Mouse (Mus musculus) megakaryocyte-erythroid progenitor cell, adult 5-6 weeks (primary cell): ENCODE data around the gene Crocc2. TPM values are rescaled to one million over a fixed set of nuclear protein-coding genes. Genes with fewer than 3 reads are reported as not detected.

Source experiments
- ATAC-seq: replicated peaks from 2 replicates; pipeline ENCODE4 v1.8.0; 2016; ENCODE audit warnings: mild to moderate bottlenecking, inconsistent platforms; ENCODE audit not compliant: severe bottlenecking, poor library complexity, low FRiP score, low TSS enrichment
- total RNA-seq, 2 experiments: library from RNA; stranded (forward) in 1 of 2; stranded (reverse) in 1 of 2; fragments of 200-1000, 215-1000 nt in 1 of 2; fragments of >200 nt in 1 of 2; fragmentation: Nextera tagmentation in 1 of 2; gene quantifications; 2 replicates each; pipeline ENCODE4 v1.2.3; 2014 to 2017

Crocc2 gene
- total RNA-seq (2014; fragmentation: Nextera tagmentation) (not detected in 2 replicates), total RNA-seq (2017) (not detected in 2 replicates)

DNA sequence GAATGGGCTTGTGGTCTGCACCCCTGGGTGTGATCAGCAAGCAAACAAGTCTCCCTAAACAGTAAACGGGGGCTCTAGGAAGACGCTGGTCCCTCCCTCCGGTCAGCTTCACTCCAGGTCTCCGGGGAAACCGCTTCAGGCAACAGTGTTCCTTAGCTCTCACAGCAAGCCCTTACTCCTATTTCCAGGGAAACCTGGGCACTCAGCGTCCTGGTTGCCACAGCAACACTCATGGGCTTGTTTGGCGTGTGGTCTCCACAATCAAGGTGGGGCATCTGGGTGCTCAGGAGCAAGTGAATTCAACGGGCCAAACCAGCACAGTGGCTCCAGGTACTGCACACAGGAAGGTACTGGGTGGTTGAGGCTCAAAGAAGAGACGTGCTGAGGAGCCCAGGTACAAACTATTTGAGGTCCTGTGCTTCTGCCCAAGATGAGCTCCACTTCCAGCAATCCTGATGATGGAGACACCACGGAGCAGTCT is at the start of gene Crocc2:
Crocc2 (plus strand) TSS at position 431 of the 481 bp plus-strand sequence.
- no peak for ATAC-seq

DNA sequence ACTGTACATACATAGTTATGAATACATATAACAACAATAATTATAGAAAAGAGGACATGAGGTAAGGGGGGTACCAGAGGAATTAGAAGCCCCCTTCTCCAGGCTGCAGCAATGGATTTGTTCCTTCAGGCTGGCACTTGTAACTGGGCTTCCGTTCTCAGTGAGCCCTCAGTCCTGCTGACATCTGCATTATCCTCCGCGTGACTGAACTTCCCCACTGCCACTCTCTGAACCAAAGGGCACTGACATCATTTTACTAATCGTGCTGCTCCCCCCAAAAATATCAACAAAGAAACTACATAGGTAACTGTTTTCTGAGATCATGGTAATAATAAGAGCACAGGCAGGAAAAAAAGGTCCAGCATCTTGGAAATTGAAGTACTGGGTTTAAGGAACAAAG is 49.7 kb upstream of the Crocc2 start:
- ATAC-seq, result no peak

DNA sequence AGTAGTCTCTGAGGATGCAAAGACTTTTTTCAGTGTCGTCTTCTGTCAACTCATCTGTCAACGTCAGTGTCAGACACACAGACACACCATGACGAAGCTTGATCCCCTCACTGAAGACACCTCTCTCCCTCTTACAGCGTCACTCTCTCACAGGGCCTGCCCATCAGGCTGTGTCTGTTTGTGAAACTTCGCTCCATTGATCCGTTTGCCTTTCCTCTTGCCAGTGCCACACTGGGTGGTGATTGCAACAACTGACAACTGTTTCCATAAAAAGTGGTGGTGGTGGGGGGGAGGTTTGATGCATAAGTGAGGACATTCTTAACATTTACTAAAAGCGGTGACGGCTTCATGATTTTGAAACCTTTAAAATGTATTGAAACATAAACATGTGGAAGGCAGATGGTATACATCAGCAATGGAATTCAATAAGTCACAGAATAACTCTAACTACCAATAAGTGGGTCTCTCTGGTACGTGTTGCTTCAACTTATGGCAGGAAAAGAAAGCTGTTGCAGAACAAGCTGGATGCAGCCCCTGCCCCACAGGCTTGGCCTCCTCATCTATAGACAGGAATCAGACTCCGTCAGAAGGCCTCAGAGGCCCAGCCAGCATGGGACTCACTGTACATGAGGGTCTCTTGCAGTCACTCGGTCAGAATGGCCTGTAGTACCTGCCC is 45.2 kb upstream of the Crocc2 start:
- ATAC-seq, result no peak

DNA sequence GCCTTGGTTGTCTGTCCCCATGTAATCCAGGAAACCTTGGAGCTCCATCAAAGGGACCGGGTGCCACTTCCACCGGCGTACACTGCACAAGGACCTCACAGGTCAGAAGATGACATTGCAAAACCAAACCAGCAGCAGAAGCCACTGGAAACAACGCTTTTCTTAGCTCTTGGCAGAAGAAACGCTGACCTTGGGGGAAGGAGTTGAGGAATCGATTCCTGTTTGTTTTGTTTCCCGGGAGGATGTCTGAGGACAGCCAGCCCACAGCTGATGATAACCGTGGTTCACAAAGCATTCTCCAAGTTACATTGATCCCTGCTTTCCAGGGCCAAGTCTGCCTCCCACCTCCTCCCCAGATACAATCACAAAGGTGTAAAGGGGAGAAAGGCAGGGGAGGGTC is 44.5 kb upstream of the Crocc2 start:
- ATAC-seq, result no peak

DNA sequence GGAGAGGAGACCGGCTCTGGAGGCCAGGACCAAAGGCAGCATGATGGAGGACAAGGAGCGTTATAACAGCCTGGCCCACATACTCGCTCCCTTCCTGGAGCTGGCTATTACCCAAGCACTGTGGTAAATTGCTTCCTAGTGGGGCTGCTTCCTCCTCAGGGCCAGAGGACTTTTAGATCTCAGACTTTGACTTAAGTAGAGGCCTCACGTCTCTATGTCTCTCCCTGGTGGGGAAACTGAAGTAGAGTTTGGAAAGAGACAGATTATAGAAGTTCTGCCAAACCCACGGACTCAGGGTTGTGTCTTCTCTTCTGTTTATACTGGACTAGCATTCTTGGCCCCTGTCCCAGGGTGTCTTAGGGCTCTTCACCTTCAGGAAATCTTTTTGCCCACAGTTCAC is 43.3 kb upstream of the Crocc2 start:
- ATAC-seq, result no peak

DNA sequence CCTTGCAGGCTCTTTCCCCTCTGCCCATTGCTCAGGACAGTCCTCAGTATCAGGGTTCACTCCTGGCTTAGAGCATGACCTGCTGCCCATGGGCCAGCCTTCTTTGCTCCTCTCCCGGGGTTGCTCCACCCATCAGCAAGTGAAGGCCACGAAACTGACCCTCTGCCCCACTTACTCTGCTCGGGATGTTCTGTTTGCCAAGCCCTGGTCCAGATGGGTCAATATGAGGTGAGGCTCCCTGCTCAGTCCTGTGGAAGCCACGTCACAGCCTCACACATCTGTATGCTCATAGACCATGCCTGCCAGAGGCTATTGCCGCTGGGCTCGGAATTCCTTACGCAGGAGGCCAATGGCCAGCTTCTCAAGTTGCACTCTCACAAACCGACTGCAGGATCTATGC is 40.3 kb upstream of the Crocc2 start:
- no peak for ATAC-seq

DNA sequence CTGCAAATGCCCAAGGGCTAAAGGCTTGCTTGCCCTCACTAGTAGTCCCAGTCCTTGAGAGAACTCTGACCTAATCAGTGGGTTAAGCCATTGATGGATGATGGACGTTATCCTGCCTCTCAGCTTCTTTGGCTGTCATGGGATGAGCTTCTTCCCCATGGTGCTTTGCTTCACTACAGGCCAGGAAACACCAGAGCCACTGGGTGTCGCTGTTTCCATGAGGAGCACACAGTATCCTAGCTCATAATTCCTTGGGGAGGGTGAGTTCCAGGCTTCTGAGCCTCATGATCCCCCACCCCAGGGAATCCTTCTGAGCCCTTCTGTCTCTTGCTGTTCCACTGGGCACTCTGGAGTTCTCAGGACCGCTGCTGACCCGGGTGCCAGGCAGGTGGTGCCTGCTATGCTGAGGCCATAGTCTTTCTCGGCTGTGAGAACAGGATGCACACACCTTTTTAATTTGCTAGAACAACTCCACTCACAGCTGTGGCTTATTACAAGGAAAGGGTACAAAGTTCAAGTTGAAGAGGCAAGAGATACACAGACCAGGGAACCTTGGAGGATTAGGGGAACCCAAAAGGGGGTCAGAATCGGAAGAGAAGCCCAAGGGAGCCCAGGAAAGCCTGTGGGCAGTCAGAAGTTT is 39.7 kb upstream of the Crocc2 start:
- ATAC-seq, result peak; percentile 57; the same call in 1 of the 2 replicates

DNA sequence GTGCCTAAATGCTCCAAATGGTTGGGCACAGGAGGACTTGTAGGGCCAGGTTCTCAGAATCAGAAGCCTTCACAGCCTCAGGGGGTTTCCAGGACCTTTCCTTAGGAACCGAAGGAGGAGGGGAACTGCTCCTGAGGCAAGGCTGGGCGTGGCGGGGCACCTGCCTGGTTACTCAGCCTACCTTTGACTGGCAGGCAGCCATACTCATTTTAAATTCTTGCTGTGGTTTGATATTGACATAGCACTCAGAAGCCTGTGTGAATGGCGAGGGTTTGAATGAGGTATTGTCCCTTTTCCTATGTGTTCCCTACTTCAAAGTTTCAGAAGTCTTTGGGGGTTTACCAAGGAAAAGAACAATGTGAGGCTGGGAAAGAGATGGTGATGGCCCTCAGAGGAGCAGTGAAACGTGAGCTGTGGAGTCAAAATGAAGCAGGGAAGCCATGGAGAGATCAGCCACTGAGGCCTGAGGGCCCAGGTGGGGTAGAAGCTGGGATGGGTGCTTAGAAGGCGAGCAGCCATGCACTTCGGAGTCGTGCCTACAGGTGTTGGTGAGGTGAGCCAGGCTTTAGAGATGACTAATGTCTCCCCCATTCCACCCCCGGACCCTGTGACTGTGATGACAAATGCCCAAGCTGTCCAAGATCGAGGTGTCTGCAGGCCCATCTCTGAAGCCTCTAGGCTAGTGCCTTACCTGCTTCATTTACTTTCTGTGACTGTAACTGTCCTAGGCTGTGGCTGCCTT is 38.1 kb upstream of the Crocc2 start:
- ATAC-seq, result no peak

DNA sequence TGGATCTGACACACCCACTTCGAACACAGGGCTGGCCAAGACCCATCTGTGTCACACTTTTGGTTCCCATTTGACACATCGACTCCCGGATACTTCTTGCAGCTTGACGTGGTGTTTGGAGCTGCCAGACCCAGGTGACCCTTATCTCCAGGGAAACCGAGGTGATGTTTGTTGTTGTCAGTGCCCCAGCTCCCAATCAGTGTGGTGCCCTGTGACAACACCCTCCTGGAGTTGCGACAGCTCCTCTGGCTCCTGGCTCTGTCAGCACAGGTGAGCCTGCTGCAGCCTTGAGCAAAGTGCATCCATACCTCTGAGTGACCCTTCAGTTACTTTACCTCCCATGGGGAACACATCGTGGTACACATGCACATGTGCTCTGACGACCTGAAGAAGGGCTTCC is 35.8 kb upstream of the Crocc2 start:
- ATAC-seq, result no peak

DNA sequence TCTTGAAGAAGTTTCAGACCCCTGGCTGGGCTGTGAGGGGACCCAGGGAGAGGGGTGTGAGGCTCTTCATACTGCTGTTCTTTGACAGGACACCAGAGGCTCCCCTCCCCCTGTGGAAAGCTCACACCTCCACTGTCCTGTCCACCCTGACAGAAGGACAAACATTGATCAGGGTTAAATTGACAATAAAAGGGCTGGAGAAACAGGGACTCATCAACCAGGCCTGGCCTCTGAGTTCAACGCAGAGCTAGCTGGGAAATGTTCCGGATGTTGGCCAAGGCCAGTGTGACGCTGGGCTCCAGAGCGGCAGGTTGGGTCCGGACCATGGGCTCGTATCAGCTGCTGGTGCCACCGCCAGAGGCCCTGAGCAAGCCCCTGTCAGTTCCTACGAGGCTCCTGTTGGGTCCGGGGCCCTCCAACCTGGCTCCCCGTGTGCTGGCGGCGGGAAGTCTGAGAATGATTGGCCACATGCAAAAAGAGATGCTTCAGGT is 33.4 kb upstream of the Crocc2 start, which contains the start of gene Agxt:
Agxt (plus strand) TSS at position 205 of the 491 bp plus-strand sequence.
- no peak for ATAC-seq

DNA sequence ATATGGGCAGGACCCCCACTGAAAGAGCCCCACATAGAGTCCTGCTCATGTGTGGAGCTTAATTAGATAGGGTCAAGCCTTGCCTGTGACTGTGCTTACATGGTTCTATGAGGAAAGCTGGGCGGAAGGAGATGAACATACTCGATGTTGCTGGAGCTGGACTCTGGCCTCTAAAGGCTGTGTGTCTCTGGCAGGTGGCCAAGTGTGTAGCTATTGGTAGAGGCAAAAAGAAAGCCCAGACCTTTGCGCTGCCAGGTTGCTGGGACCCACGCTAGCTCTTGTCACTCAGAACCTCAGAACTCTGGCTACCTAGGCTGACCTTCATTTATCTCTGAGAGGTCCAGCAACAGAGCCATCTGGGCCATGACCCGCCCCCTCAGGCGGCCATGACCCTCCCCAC is 30.0 kb upstream of the Crocc2 start:
- no peak for ATAC-seq

DNA sequence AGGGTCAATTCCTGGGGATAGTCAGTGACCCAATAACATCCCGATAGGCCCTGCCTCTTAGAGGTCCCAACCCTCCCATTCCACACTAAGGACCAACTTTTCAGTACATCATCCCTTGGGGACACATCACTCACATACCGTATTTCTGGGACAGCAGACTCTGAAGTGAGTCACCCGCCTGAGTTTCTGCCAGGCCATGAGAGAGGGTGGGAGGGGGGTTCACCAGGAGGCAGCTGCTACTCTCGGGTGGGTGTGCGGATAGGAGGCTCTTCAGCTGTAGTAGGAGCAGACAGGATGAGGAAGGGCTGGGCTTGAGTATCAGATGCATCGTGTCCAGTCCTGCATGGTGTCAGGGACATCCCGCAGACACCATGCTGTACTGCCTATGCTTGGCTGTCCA is 28.8 kb upstream of the Crocc2 start:
- ATAC-seq, result no peak

DNA sequence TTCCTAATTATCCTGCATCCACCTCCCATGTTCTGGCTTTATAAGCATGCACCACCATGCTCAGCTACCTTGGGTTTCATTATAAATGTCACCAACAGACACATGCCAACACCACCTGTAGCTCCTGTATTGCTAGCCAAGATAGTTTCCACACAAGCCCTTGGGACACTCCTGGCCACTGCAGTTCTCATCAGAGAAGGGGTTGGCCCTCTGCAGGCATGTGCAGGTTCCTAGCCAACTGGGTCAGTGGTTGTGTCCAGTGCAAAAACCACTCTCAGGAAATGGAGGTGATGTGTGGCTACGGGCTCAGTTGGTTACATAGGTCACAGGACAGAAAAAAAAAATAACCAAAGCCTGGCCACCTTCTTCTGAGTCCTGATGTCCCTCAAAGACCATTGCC is 25.7 kb upstream of the Crocc2 start:
- ATAC-seq, result no peak

DNA sequence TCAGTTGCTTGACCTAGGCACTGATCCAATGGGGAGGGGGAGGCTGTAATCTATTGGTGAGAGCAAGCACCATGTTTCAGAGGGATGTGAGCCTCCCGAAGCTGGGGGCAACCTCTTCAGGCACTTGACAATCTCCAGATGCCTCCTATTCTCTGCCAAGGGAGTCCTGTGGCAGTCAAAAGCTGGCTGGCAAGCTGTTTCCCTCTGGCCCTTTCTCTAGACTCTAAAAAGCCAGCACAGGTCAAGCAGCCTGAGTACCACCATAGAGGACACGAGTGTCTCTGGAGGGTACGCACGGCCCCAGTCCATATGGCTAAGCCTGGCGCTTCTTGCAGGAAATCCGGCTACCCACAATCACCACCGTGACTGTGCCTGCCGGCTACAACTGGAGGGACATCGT is 24.3 kb upstream of the Crocc2 start:
- ATAC-seq, result no peak

DNA sequence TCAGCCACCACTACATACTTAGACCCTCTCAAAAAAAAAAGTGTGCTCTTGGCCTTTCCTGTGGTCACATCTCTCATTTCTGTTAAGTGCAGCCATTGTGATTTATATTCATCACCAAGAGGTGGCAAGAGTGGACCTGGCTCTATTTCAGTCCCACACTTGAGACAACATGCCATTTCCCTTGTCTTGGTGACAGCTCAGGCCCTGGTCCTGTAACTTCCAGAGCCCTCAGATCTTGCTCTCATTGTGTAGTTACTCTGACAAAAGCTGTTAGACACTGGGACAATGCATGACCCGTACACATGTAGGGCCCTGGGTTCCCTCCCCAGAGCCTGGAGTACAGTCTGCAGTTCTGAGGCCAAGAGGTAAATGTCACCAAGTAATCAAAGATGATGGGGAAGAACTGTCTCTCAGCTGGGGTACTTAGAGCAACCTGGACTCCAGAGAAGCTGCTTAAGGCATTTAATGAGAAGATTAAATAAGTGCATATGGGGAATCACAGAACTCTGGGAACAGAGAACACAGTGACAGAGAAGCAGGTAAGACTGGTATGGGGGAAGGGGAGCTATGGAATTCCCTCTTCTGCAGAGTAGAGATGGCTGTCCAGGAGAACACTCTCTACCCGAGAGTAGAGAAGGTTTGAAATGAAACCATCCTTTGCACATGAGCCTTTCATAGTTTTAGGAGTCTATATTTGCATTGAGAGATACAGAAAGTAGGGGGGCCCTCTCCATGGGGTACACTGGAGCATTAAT is 17.4 kb upstream of the Crocc2 start:
- no peak for ATAC-seq

DNA sequence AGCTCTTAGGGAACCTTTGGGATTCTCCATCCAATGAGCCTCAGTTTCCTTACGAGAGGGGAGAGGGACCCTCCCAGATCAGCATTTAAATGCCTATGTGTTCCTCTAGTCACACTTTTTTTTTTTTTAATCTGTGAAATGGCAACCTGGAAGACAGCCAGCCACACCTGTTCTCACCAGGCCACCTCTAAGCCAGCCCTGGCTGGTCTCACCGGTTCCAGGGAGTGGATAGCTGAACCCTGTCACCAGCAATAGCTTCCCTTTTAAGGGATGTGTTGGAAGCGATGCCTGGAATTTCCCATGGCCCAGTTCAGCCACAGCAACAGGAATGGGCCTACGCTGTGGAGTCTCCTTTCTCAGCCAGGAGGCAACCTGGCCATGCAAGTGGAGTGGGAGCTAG is 11.0 kb upstream of the Crocc2 start:
- no peak for ATAC-seq

DNA sequence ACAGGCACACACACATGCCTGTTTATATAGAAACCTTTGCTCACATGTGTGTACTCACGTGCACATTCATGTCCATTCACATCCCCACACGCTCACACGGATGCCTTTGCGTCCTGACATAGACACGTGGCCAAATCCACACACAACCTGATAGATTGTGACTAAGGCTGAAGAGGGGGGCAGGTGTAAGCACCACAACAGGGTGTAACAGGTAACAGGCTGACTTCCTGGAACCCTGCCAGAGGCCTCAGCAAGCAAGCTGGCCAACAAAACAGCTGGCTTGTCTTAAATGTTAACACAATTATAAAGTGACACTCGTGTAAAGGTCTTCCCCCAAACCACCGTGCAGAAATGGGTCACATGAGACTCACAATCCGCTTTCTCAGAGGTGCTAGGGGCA is 9.6 kb upstream of the Crocc2 start:
- ATAC-seq, result no peak

DNA sequence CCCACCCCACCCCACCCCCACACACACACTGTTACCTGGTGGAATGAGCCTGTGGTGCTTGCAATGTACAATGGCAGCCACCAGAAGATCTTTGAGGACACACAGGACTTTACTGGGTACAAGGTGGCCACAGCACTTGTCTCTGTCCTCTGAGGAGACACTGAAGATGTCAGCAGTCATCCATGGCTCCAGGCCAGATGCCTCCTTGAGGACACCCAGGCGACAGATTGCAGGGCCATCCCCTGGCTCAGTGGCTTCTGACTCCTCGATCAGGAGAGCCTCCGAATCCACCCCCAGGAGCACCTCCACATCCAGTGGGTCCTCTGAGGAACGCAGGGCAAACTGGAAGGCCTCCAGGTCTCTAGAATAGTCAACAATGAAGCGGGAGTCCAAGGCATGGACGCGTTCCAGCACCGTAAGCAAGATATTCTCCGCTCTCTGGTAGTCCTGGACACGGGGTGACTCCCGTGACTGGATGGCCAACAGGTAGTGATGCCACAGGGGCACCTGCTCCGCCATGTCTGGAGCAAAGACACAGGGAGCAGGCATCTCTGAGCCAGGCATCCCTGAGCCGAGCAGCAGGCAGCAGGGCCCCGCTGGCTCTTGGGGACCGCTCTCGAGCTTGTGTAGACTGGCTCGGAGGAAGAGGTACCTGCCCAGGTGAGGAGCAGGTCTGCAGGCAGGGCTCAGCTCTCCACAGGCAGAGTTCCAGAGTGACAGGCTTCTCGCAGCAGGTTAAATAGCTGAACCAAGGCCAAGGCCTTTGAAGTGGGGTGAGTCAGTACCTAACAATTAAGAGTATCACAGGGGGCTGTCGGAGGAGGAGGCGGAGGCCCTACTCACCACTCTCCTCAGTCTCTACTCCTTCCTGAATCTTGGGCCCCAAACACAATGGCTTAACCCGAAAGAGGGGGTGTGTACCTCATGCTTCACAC is 8.7 kb upstream of the Crocc2 start:
- no peak for ATAC-seq
